Mouse (Mus musculus): ENCODE data around the gene Cdk14.

GRCm38 (mm10) chr5:4868563-4869120, 551.5 kb downstream of the Cdk14 start:
- TF ChIP-seq CTCF (IDR thresholded peaks at IDR 0.05; ENCODE audit: low read depth, low read length) (no peak), POLR2A (IDR thresholded peaks at IDR 0.05; ENCODE audit: insufficient read depth, low read length) (no peak)
